Mouse (Mus musculus) CH12.LX (cell line): ENCODE data around the gene Hoxc4. TPM values are rescaled to one million over a fixed set of nuclear protein-coding genes. Genes with fewer than 3 reads are reported as not detected.

Experiments used
- DNase-seq: peaks from one replicate; pipeline ENCODE4 v3.0.0-alpha.2; 2013; ENCODE audit errors: extremely low read depth
- H3K27ac ChIP-seq: 2 replicates; pipeline ENCODE4 v1.5.1; 2012; ENCODE audit warnings: low read depth, mild to moderate bottlenecking, control low read depth, moderate library complexity; ENCODE audit not compliant: insufficient read depth
- H3K27me3 ChIP-seq: replicated peaks from 2 replicates; pipeline ENCODE3; 2012; ENCODE audit warnings: inconsistent platforms
- H3K36me3 ChIP-seq, 2 experiments: replicated peaks in 1 of 2; 2 replicates each; pipeline versions ENCODE3 to v1.6.1; 2012; ENCODE audit warnings: inconsistent platforms in 1 of 2, low read length in 1 of 2, mild to moderate bottlenecking in 1 of 2, mixed read lengths in 1 of 2, moderate library complexity in 1 of 2; ENCODE audit not compliant: control insufficient read depth in 1 of 2, insufficient read depth in 1 of 2
- H3K4me1 ChIP-seq, 2 experiments: 2 replicates each; pipeline ENCODE4 v1.6.1; 2012; ENCODE audit warnings: inconsistent platforms in 1 of 2, moderate library complexity in 1 of 2; ENCODE audit not compliant: insufficient read depth in 2 of 2, control insufficient read depth in 1 of 2
- H3K4me2 ChIP-seq: 2 replicates; pipeline ENCODE4 v1.6.1; 2012; ENCODE audit warnings: low read depth, mild to moderate bottlenecking, control low read depth; ENCODE audit not compliant: poor library complexity, insufficient read depth, severe bottlenecking
- H3K4me3 ChIP-seq, 3 experiments: fragments of 150-350 bp in 1 of 3; sonication (generic) in 1 of 3; replicated peaks in 1 of 3; 2 replicates each; pipeline versions ENCODE3 to v1.5.1; 2011 to 2012; ENCODE audit warnings: low read depth in 2 of 3, low read length in 2 of 3, mild to moderate bottlenecking in 2 of 3, moderate library complexity in 2 of 3, control low read depth in 1 of 3, improper control_type of control experiment in 1 of 3, inconsistent platforms in 1 of 3, mixed read lengths in 1 of 3; ENCODE audit not compliant: poor library complexity in 1 of 3
- H3K79me2 ChIP-seq: replicated peaks from 2 replicates; pipeline ENCODE4 v1.6.1; 2012; ENCODE audit warnings: mild to moderate bottlenecking, moderate library complexity; ENCODE audit not compliant: control insufficient read depth, poor library complexity, insufficient read depth, severe bottlenecking; ENCODE audit errors: extremely low read depth
- H3K9ac ChIP-seq: 2 replicates; pipeline ENCODE4 v1.6.1; 2012; ENCODE audit warnings: low read depth, mild to moderate bottlenecking, control low read depth, moderate library complexity; ENCODE audit not compliant: insufficient read depth
- H3K9me3 ChIP-seq: replicated peaks from 2 replicates; pipeline ENCODE3; 2012; ENCODE audit warnings: low read length, inconsistent platforms, mixed read lengths
- BHLHE40 ChIP-seq: IDR thresholded peaks from 2 replicates; pipeline ENCODE4 v1.6.1; 2011; ENCODE audit warnings: mild to moderate bottlenecking, low read depth, low read length, improper control_type of control experiment
- CTCF ChIP-seq, 2 experiments: IDR thresholded peaks in 1 of 2; conservative IDR thresholded peaks in 1 of 2; 2 replicates each; pipeline ENCODE4 v1.5.1; 2011 to 2012; ENCODE audit warnings: low read depth in 2 of 2, low read length in 2 of 2, improper control_type of control experiment in 1 of 2, inconsistent platforms in 1 of 2, mild to moderate bottlenecking in 1 of 2, moderate library complexity in 1 of 2
- E2F4 ChIP-seq: IDR thresholded peaks from 2 replicates; pipeline ENCODE4 v1.6.1; 2011; ENCODE audit warnings: low read depth, low read length, improper control_type of control experiment; ENCODE audit not compliant: insufficient replicate concordance
- ELF1 ChIP-seq: IDR thresholded peaks from 2 replicates; pipeline ENCODE4 v1.6.1; 2014; ENCODE audit warnings: low read depth, mild to moderate bottlenecking, inconsistent platforms, low read length, improper control_type of control experiment
- EP300 ChIP-seq: IDR thresholded peaks from 2 replicates; pipeline ENCODE4 v1.6.1; 2011; ENCODE audit warnings: low read length, improper control_type of control experiment
- ETS1 ChIP-seq: conservative IDR thresholded peaks from 2 replicates; pipeline ENCODE4 v1.6.1; 2012; ENCODE audit warnings: low read depth, mild to moderate bottlenecking, inconsistent platforms, low read length, improper control_type of control experiment, moderate library complexity
- GABPA ChIP-seq: IDR thresholded peaks from 2 replicates; pipeline ENCODE4 v1.6.1; 2012; ENCODE audit warnings: low read depth, low read length, improper control_type of control experiment, inconsistent platforms; ENCODE audit not compliant: insufficient replicate concordance
- HCFC1 ChIP-seq: IDR thresholded peaks from 2 replicates; pipeline ENCODE4 v1.6.1; 2012; ENCODE audit warnings: low read depth, mild to moderate bottlenecking, inconsistent platforms, low read length, improper control_type of control experiment
- JUND ChIP-seq: conservative IDR thresholded peaks from 2 replicates; pipeline ENCODE4 v1.6.1; 2011; ENCODE audit warnings: low read depth, low read length, improper control_type of control experiment
- MAZ ChIP-seq: IDR thresholded peaks from 2 replicates; pipeline ENCODE4 v1.6.1; 2012; ENCODE audit warnings: low read depth, mild to moderate bottlenecking, inconsistent platforms, low read length, improper control_type of control experiment, moderate library complexity
- POLR2A ChIP-seq: IDR thresholded peaks from 2 replicates; pipeline ENCODE4 v1.6.1; 2011; ENCODE audit warnings: low read depth, mild to moderate bottlenecking, improper control_type of control experiment, low read length
- RAD21 ChIP-seq: IDR thresholded peaks from 2 replicates; pipeline ENCODE4 v1.6.1; 2011; ENCODE audit warnings: low read depth, mild to moderate bottlenecking, low read length, improper control_type of control experiment, moderate library complexity
- RCOR1 ChIP-seq: conservative IDR thresholded peaks from 2 replicates; pipeline ENCODE4 v1.6.1; 2012; ENCODE audit warnings: low read depth, mild to moderate bottlenecking, inconsistent platforms, low read length, improper control_type of control experiment
- SIN3A ChIP-seq: IDR thresholded peaks from 2 replicates; pipeline ENCODE4 v1.6.1; 2012; ENCODE audit warnings: low read length, improper control_type of control experiment, inconsistent platforms
- TBP ChIP-seq: conservative IDR thresholded peaks from 2 replicates; pipeline ENCODE4 v1.6.1; 2011; ENCODE audit warnings: low read depth, low read length, improper control_type of control experiment
- USF1 ChIP-seq: IDR thresholded peaks from 2 replicates; pipeline ENCODE4 v1.6.1; 2014; ENCODE audit warnings: low read depth, mild to moderate bottlenecking, inconsistent platforms, low read length, improper control_type of control experiment
- USF2 ChIP-seq: conservative IDR thresholded peaks from 2 replicates; pipeline ENCODE4 v1.6.1; 2011; ENCODE audit warnings: low read depth, low read length, improper control_type of control experiment
- ZC3H11A ChIP-seq: IDR thresholded peaks from 2 replicates; pipeline ENCODE4 v1.6.1; 2012; ENCODE audit warnings: low read depth, mild to moderate bottlenecking, inconsistent platforms, low read length, improper control_type of control experiment
- ZKSCAN1 ChIP-seq: IDR thresholded peaks from 2 replicates; pipeline ENCODE4 v1.6.1; 2012; ENCODE audit warnings: low read depth, inconsistent platforms, low read length, improper control_type of control experiment, borderline replicate concordance
- ZNF384 ChIP-seq: IDR thresholded peaks from 2 replicates; pipeline ENCODE4 v1.6.1; 2012; ENCODE audit warnings: low read depth, low read length, improper control_type of control experiment, inconsistent platforms
- dilution Hi-C: fragments of 300-500 bp; cut with MboI; formaldehyde crosslinking; loops from 2 replicates; pipeline ENCODE4 v1.14.3; 2020; ENCODE audit warnings: low sequenced_read_pairs; ENCODE audit not compliant: extremely low pct_unique_long_range_greater_than_20kb, extremely low pct_ligation_motif_present
- in situ Hi-C: fragments of 300-500 bp; cut with MboI; formaldehyde crosslinking; loops from 3 replicates; pipeline ENCODE4 v1.14.3; 2019; ENCODE audit warnings: low sequenced_read_pairs, low pct_ligation_motif_present, low pct_unique_long_range_greater_than_20kb, mixed read lengths
- polyA plus RNA-seq: library from polyadenylated mRNA; unstranded; fragments of >175 nt; gene quantifications from 2 replicates; pipeline ENCODE4 v1.2.1, GENCODE M21; 2012; ENCODE audit warnings: low read depth; ENCODE audit not compliant: insufficient read length
- total RNA-seq, 2 experiments: library from RNA; depleted of rRNA; stranded (reverse); fragments of 300-350 nt in 1 of 2; fragments of >200 nt in 1 of 2; gene quantifications; 2 replicates each; pipeline ENCODE4 v1.2.3; 2012 to 2014

The Hoxc4 gene
- total and polyA plus RNA-seq, 3 experiments = 5.7 to 31.7 (median 8.6) TPM

DNA sequence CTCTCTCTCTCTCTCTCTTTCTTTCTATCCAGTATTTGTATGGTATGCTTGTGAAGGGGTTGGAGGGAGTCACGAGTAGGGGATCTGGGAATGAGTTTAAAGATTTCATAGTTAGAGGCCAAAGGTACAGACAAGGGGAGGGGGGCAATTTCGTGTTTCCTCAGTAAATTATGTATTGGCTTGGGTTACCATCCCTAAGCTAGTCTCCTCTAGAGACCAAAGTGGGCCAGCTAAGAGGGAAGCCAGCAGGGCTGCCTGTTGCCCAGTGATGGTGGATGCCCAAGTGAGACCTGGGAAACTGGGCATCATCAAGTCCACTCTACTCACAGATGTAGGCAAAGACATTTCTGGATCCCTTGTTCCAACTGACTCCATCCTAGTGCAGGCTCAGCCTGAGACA is 43.3 kb downstream of the Hoxc4 start:
- no peak for DNase-seq
- no peak overlapping the region for H3K9ac ChIP-seq
- H3K36me3 ChIP-seq = no peaks in the 10 kb centered on the region
- TF ChIP-seq RCOR1 (no peak), BHLHE40 (no peak), USF2 (no peak), ZNF384 (no peak), CTCF (conservative IDR thresholded peaks at IDR 0.05 in 1 of 2, IDR thresholded peaks at IDR 0.05 in 1 of 2; ENCODE audit: low read depth in 2 of 2, low read length in 2 of 2) (no peak), ELF1 (no peak), JUND (no peak)
- no peak overlapping the region for H3K27ac ChIP-seq
- no peak overlapping the region for H3K4me2 ChIP-seq
- H3K27me3 ChIP-seq = peaks cover 1% of the 10 kb centered on the region
- in situ Hi-C loops (no loop called here), dilution Hi-C loops (no loop called here)
- H3K4me1 ChIP-seq = no peaks in the 10 kb centered on the region
- H3K79me2 ChIP-seq = no peaks in the 10 kb centered on the region
- no peaks in the 10 kb centered on the region for H3K9me3 ChIP-seq
- no peak overlapping the region for H3K4me3 ChIP-seq

DNA sequence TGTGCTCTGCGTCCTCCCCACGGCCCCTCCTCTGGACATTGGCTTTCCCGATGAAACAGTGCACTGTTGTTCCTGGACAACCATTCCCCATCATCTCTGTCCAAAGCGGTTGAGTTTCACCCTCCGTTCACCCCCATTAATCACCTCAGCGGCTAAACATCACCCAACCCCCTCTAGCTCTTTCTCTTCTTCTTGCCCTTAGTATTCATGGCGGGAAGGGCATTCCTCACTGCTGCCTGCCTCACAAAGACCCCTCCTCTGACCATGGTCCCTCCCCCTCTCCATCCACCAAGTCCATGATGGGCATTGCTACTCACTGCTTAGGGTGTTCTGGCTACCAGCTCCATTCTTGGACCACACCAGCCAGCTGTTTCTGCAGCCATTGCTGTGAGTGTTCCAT is 46.9 kb downstream of the Hoxc4 start:
- Histone ChIP-seq H3K27ac (no peak overlapping the region), H3K4me1 (no peaks in the 10 kb centered on the region), H3K36me3 (no peaks in the 10 kb centered on the region), H3K9ac (no peak overlapping the region), H3K27me3 (peaks cover 1% of the 10 kb centered on the region), H3K9me3 (no peaks in the 10 kb centered on the region), H3K79me2 (no peaks in the 10 kb centered on the region), H3K4me3 (no peak overlapping the region), H3K4me2 (no peak overlapping the region)
- dilution Hi-C loops = no loop called here
- TF ChIP-seq USF1 (no peak), JUND (no peak), RAD21 (no peak), EP300 (no peak), ZC3H11A (no peak), GABPA (no peak), POLR2A (no peak), SIN3A (no peak), MAZ (no peak), TBP (no peak), ZKSCAN1 (no peak), ZNF384 (no peak), ETS1 (no peak), USF2 (no peak), HCFC1 (no peak), E2F4 (no peak)
- DNase-seq = no peak
- in situ Hi-C loops = no loop called here
